Mouse (Mus musculus) limb, embryonic 10.5 days (tissue): ENCODE measurements at regions not wholly inside any gene's neighbourhood (a gene's known extent, or its start where the extent isn't known, plus 50 kb on each side); places are given as distances from the start of the nearest gene placed in this dataset.

Experiments used
- DNase-seq: peaks from one replicate; pipeline ENCODE4 v3.0.0-alpha.2; 2017; ENCODE audit warnings: low spot score
- H3K27ac ChIP-seq: fragments of 300-500 bp; sonication (generic); 2 replicates; pipeline ENCODE4 v1.5.1; 2016; ENCODE audit warnings: mild to moderate bottlenecking
- H3K27me3 ChIP-seq: fragments of 300-500 bp; sonication (generic); 2 replicates; pipeline ENCODE4 v1.6.1; 2016; ENCODE audit warnings: low read depth, mild to moderate bottlenecking; ENCODE audit not compliant: poor library complexity, severe bottlenecking
- H3K36me3 ChIP-seq: fragments of 300-500 bp; sonication (generic); 2 replicates; pipeline ENCODE4 v1.6.1; 2016; ENCODE audit warnings: mild to moderate bottlenecking, moderate library complexity
- H3K4me1 ChIP-seq: fragments of 300-500 bp; sonication (generic); 2 replicates; pipeline ENCODE4 v1.6.1; 2016
- H3K4me3 ChIP-seq: fragments of 300-500 bp; sonication (generic); 2 replicates; pipeline ENCODE4 v1.5.1; 2016; ENCODE audit warnings: mild to moderate bottlenecking, moderate library complexity
- H3K9me3 ChIP-seq: fragments of 300-500 bp; sonication (generic); replicated peaks from 2 replicates; pipeline ENCODE4 v1.6.1; 2016; ENCODE audit warnings: mild to moderate bottlenecking
- WGBS: fragments of 180-500 bp; shearing (Covaris S2); methylation state at CpG from one replicate; pipeline ENCODE4 v1.1.7; 2016; 5-methylcytosine and 5-hydroxymethylcytosine counted together

- Histone ChIP-seq H3K4me1 (peaks cover 2% of the 10 kb centered on the region; the same call in 1 of the 2 replicates), H3K27ac (no peak overlapping the region)
- WGBS = 82% methylated on average over 5 of the region's 5 CpGs
Observed at GRCm38 (mm10) chr9:52280995-52281394, 112.6 kb upstream of the Zc3h12c start.

GRCm38 (mm10) chr9:52280556-52280955, 112.2 kb upstream of the Zc3h12c start:
- Histone ChIP-seq H3K27ac (no peak overlapping the region), H3K9me3 (no peaks in the 10 kb centered on the region), H3K36me3 (no peaks in the 10 kb centered on the region), H3K27me3 (no peaks in the 10 kb centered on the region), H3K4me1 (no peaks in the 10 kb centered on the region), H3K4me3 (no peak overlapping the region)
- 87% methylated on average over 3 of the region's 3 CpGs for whole genome bisulfite sequencing
- no peak for DNase-seq

More at GRCm38 (mm10) chr9:52280995-52281394, 112.6 kb upstream of the Zc3h12c start:
- DNase-seq = no peak
- H3K27me3 ChIP-seq = no peaks in the 10 kb centered on the region
- H3K36me3 ChIP-seq = no peaks in the 10 kb centered on the region
- no peak overlapping the region for H3K4me3 ChIP-seq
- H3K9me3 ChIP-seq = no peaks in the 10 kb centered on the region

- no peaks in the 10 kb centered on the region for H3K36me3 ChIP-seq
- 68% methylated on average over 3 of the region's 3 CpGs for WGBS
- no peak overlapping the region for H3K27ac ChIP-seq
- H3K4me1 ChIP-seq = no peaks in the 10 kb centered on the region
- no peaks in the 10 kb centered on the region for H3K27me3 ChIP-seq
- DNase-seq = no peak
- no peaks in the 10 kb centered on the region for H3K9me3 ChIP-seq
- H3K4me3 ChIP-seq = no peak overlapping the region
Observed at GRCm38 (mm10) chr9:52278701-52279023, 110.3 kb upstream of the Zc3h12c start.

GRCm38 (mm10) chr9:52277954-52278700, 109.8 kb upstream of the Zc3h12c start:
- Histone ChIP-seq H3K4me3 (no peak overlapping the region), H3K9me3 (no peaks in the 10 kb centered on the region), H3K27me3 (no peaks in the 10 kb centered on the region), H3K27ac (no peak overlapping the region), H3K36me3 (no peaks in the 10 kb centered on the region), H3K4me1 (no peaks in the 10 kb centered on the region)
- 59% methylated on average over 14 of the region's 14 CpGs for WGBS
- no peak for DNase-seq

- H3K4me3 ChIP-seq = no peak overlapping the region
- H3K27ac ChIP-seq = no peak overlapping the region
- H3K4me1 ChIP-seq = no peaks in the 10 kb centered on the region
- no peaks in the 10 kb centered on the region for H3K9me3 ChIP-seq
- WGBS = 86% methylated on average over 3 of the region's 3 CpGs
- no peaks in the 10 kb centered on the region for H3K36me3 ChIP-seq
- H3K27me3 ChIP-seq = no peaks in the 10 kb centered on the region
- DNase-seq = no peak
Observed at GRCm38 (mm10) chr9:52273994-52274393, 105.6 kb upstream of the Zc3h12c start.

- H3K4me3 ChIP-seq = no peak overlapping the region
- no peak for DNase-seq
- no peaks in the 10 kb centered on the region for H3K9me3 ChIP-seq
- 75% methylated on average over 2 of the region's 2 CpGs for whole genome bisulfite sequencing
- no peaks in the 10 kb centered on the region for H3K4me1 ChIP-seq
- H3K27ac ChIP-seq = no peak overlapping the region
- no peaks in the 10 kb centered on the region for H3K36me3 ChIP-seq
- H3K27me3 ChIP-seq = no peaks in the 10 kb centered on the region
Observed at GRCm38 (mm10) chr9:52272668-52273067, 104.3 kb upstream of the Zc3h12c start.

GRCm38 (mm10) chr9:52271345-52272116, 103.2 kb upstream of the Zc3h12c start:
- H3K27ac ChIP-seq = no peak overlapping the region
- 89% methylated on average over 7 of the region's 7 CpGs for WGBS
- no peaks in the 10 kb centered on the region for H3K4me1 ChIP-seq
- H3K27me3 ChIP-seq = no peaks in the 10 kb centered on the region
- DNase-seq = no peak
- no peaks in the 10 kb centered on the region for H3K36me3 ChIP-seq
- no peaks in the 10 kb centered on the region for H3K9me3 ChIP-seq
- no peak overlapping the region for H3K4me3 ChIP-seq

GRCm38 (mm10) chr9:52261538-52261937, 93.2 kb upstream of the Zc3h12c start:
- H3K36me3 ChIP-seq = no peaks in the 10 kb centered on the region
- no peaks in the 10 kb centered on the region for H3K9me3 ChIP-seq

GRCm38 (mm10) chr9:52259459-52259858, 91.1 kb upstream of the Zc3h12c start:
- Histone ChIP-seq H3K36me3 (no peaks in the 10 kb centered on the region), H3K27me3 (no peaks in the 10 kb centered on the region), H3K4me1 (no peaks in the 10 kb centered on the region), H3K4me3 (no peak overlapping the region), H3K27ac (no peak overlapping the region), H3K9me3 (no peaks in the 10 kb centered on the region)
- WGBS = 63% methylated on average over 9 of the region's 9 CpGs
- DNase-seq = no peak

More at GRCm38 (mm10) chr9:52261538-52261937, 93.2 kb upstream of the Zc3h12c start:
- H3K27ac ChIP-seq = no peak overlapping the region
- 94% methylated on average over 2 of the region's 2 CpGs for WGBS
- no peak for DNase-seq
- no peaks in the 10 kb centered on the region for H3K27me3 ChIP-seq
- no peaks in the 10 kb centered on the region for H3K4me1 ChIP-seq
- no peak overlapping the region for H3K4me3 ChIP-seq

GRCm38 (mm10) chr9:52255692-52256091, 87.3 kb upstream of the Zc3h12c start:
- H3K27ac ChIP-seq = no peak overlapping the region
- no peak for DNase-seq
- H3K4me3 ChIP-seq = no peak overlapping the region
- no peaks in the 10 kb centered on the region for H3K27me3 ChIP-seq
- no peaks in the 10 kb centered on the region for H3K9me3 ChIP-seq
- WGBS = 83% methylated on average over 4 of the region's 4 CpGs
- no peaks in the 10 kb centered on the region for H3K36me3 ChIP-seq
- no peaks in the 10 kb centered on the region for H3K4me1 ChIP-seq

- no peak overlapping the region for H3K4me3 ChIP-seq
- no peak for DNase-seq
- H3K27ac ChIP-seq = no peak overlapping the region
- no peaks in the 10 kb centered on the region for H3K9me3 ChIP-seq
- WGBS = 91% methylated on average over 6 of the region's 6 CpGs
- H3K36me3 ChIP-seq = no peaks in the 10 kb centered on the region
- no peaks in the 10 kb centered on the region for H3K27me3 ChIP-seq
- no peaks in the 10 kb centered on the region for H3K4me1 ChIP-seq
Observed at GRCm38 (mm10) chr9:52254475-52254874, 86.1 kb upstream of the Zc3h12c start.

- Histone ChIP-seq H3K4me3 (no peak overlapping the region), H3K27ac (no peak overlapping the region), H3K9me3 (no peaks in the 10 kb centered on the region), H3K27me3 (no peaks in the 10 kb centered on the region), H3K4me1 (no peaks in the 10 kb centered on the region), H3K36me3 (no peaks in the 10 kb centered on the region)
- WGBS = 90% methylated on average over 5 of the region's 5 CpGs
- DNase-seq = no peak
Observed at GRCm38 (mm10) chr9:52251455-52251854, 83.1 kb upstream of the Zc3h12c start.

- DNase-seq = no peak
- H3K4me3 ChIP-seq = no peak overlapping the region
- no peaks in the 10 kb centered on the region for H3K4me1 ChIP-seq
- H3K36me3 ChIP-seq = no peaks in the 10 kb centered on the region
- H3K27me3 ChIP-seq = no peaks in the 10 kb centered on the region
- WGBS = 93% methylated on average over 1 of the region's 1 CpGs
- no peak overlapping the region for H3K27ac ChIP-seq
- no peaks in the 10 kb centered on the region for H3K9me3 ChIP-seq
Observed at GRCm38 (mm10) chr9:52246712-52247111, 78.3 kb upstream of the Zc3h12c start.
